In genomic region chr2:158105605-158106004, GRCm38 (mm10) we compare ENCODE assay signal across 26 mouse cellular contexts. TPM values are rescaled to one million over a fixed set of nuclear protein-coding genes. Genes with fewer than 3 reads are reported as not detected.
A peak's percentile ranks its signal among the peaks of the same experiment; 100 is the strongest.
DNase-seq lines count a peak whose midpoint lies in the region.
"Had no signal": no experiment of that assay in that cellular context is flagged by ENCODE, and none has a peak within 500 bp of the region (broad histone marks: within the 10 kb centered on the region; RNA-seq: fewer than 3 reads in every experiment).

No protein-coding gene starts in this region.

- peaks cover 5% of the 10 kb centered on the region; the same call in 1 of the 2 replicates for H3K9me3 ChIP-seq in megakaryocyte, embryonic 14.5 days
- H3K9me3 ChIP-seq: G1E; hindbrain, embryonic 13.5 days; kidney, embryonic 15.5 days; lung, embryonic 15.5 days; neural tube, embryonic 12.5 days had no signal

- H3K4me1 ChIP-seq in megakaryocyte, embryonic 14.5 days: peaks cover 36% of the 10 kb centered on the region

- peak; percentile 64 for DNase-seq in kidney, postnatal 10 days
- DNase-seq in kidney, adult 11 months: no peak
- peak; percentile 77 for DNase-seq in 416B (ENCODE audit: low read depth)
- DNase-seq in CD4-positive helper T cell, adult 2 months (ENCODE audit: low read depth, low spot score): peak; percentile 27
- DNase-seq in layer of hippocampus, adult 9-10 months (ENCODE audit: low spot score): no peak
- DNase-seq in gastrocnemius, postnatal 4 days (ENCODE audit: low spot score in 2 of 2): no peak
- DNase-seq in right cerebral cortex, postnatal 36 days (ENCODE audit: low spot score in 2 of 2): no peak
- DNase-seq: adrenal gland, postnatal 25 days; B cell, adult 2 months; cerebellum, adult 11-12 months; cerebellum, adult 9-11 months; gastrocnemius, adult 2 months; gastrocnemius, postnatal 36 days; heart, postnatal 4 days; layer of hippocampus, postnatal 36 days; right cerebral cortex, adult 18-20 months; right cerebral cortex, postnatal 4 days; thymus, adult 2 months; thymus, postnatal 4 days had no signal

- H3K36me3 ChIP-seq in megakaryocyte, embryonic 14.5 days (replicated peaks; ENCODE audit: low read length): no peaks in the 10 kb centered on the region
- H3K36me3 ChIP-seq: G1E; hindbrain, embryonic 13.5 days; kidney, embryonic 15.5 days; lung, embryonic 15.5 days; neural tube, embryonic 12.5 days had no signal

- H3K27me3 ChIP-seq in megakaryocyte, embryonic 14.5 days (replicated peaks): peaks cover 72% of the 10 kb centered on the region
- H3K27me3 ChIP-seq: kidney, embryonic 15.5 days; lung, embryonic 15.5 days; neural tube, embryonic 12.5 days had no signal

- H3K4me3 ChIP-seq in megakaryocyte, embryonic 14.5 days (replicated peaks): peak overlapping the region; percentile 62
- H3K4me3 ChIP-seq: erythroblast, embryonic 14.5 days; gastrocnemius, adult 2 months; hindbrain, embryonic 13.5 days; kidney, embryonic 15.5 days; lung, embryonic 15.5 days; neural tube, embryonic 12.5 days had no signal

RNA-seq across cellular contexts. Expression of gene Tgm2, which starts 40.6 kb away (rescaled TPM):
- polyA plus RNA-seq in megakaryocyte, embryonic 14.5 days (2012; ENCODE audit: insufficient read depth, low replicate concordance): 5.6 TPM in 1 of 2 replicates, not detected in the other
- total RNA-seq in gastrocnemius, postnatal 4 days (2021): 100 to 1,000 TPM in 1 of 2 experiments, 10 to 100 TPM in 1; 81.0 to 130 TPM

Comparison
In these comparisons a context has a peak if more than half of its experiments do, and no peak if none do; other contexts are left out.
1. DNase-seq: peak in kidney, postnatal 10 days (single experiment), 416B (single experiment) and CD4-positive helper T cell, adult 2 months (single experiment); none in kidney, adult 11 months (single experiment), layer of hippocampus, adult 9-10 months (single experiment), gastrocnemius, postnatal 4 days (0 of 2) and right cerebral cortex, postnatal 36 days (0 of 2).